Mouse (Mus musculus): ENCODE measurements around the gene Coq7. TPM values are rescaled to one million over a fixed set of nuclear protein-coding genes. Genes with fewer than 3 reads are reported as not detected.

The Coq7 gene
- polyA plus RNA-seq, 1 experiment: 29.0 TPM

DNA sequence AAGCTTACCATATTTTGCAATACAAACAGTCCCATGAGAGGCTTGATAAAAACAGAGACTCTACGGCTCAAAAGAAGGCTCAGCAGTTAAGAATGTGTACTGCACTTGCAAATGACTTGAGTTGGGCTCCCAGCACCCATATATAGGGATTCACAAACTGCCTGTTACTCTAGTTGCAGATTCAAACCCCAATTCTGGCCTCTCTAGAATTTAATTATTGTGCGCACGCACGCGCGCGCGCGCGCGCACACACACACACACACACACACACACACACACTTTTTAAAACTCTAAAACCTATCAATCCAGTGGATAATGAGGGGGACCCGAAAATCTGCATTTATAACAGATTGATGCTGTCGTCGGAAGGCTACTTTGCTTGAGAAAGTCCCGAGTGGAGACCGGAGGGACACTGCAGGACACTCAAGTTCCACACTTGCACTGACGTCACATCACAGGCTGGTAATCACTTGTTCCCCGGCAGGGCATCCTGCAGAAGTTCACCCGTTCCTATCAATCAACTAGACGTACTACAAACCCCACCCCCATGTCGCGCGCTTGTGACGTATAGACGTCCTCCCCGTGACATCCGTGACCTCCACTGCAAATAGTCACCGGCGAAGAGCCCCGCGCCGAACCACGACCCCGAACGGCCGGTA is 508 bp downstream of the Coq7 start:
- Histone ChIP-seq H3K4me3 (ENCODE audit: low read depth, low read length) (peak overlapping the region; percentile 95), H3K27ac (ENCODE audit: insufficient read depth, low read length) (peak overlapping the region; percentile 58), H3K36me3 (ENCODE audit: control insufficient read depth, insufficient read depth, low read length, poor library complexity, severe bottlenecking) (no peaks in the 10 kb centered on the region), H3K27me3 (ENCODE audit: control insufficient read depth, insufficient read depth, low read length, poor library complexity, severe bottlenecking) (no peaks in the 10 kb centered on the region), H3K4me1 (ENCODE audit: control insufficient read depth, insufficient read depth, low read length) (no peaks in the 10 kb centered on the region), H3K9me3 (replicated peaks; ENCODE audit: control insufficient read depth, insufficient read depth, low read length, poor library complexity, severe bottlenecking) (no peaks in the 10 kb centered on the region), H3K9ac (ENCODE audit: low read depth, poor library complexity, severe bottlenecking) (peak overlapping the region; percentile 51)
- TF ChIP-seq EP300 (IDR thresholded peaks at IDR 0.05; ENCODE audit: insufficient read depth, low read depth, low read length) (no peak), POLR2A (IDR thresholded peaks at IDR 0.05; ENCODE audit: insufficient read depth, low read length) (peak; percentile 18)

DNA sequence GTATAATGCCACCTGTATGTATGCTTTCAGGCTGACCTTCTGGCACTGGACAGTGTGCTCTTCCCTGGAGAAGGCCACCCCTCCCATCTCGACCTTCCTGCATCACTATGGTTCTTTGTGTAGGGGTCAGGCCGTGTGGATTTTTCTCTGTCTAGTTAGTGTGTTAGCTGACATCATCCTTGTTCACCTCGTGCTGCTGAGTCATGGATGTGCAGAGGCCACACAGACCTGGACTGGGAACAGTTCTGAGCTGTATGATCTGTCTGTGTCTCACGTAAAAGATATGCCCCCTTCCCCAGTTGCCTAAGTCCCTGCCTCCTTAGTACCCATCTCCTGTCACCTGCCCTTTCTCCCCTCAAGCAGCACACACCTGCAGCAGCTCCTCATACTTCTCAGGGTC is 6.2 kb downstream of the Coq7 start:
- Histone ChIP-seq H3K27me3 (ENCODE audit: control insufficient read depth, insufficient read depth, low read length, poor library complexity, severe bottlenecking) (no peaks in the 10 kb centered on the region), H3K36me3 (ENCODE audit: control insufficient read depth, insufficient read depth, low read length, poor library complexity, severe bottlenecking) (no peaks in the 10 kb centered on the region)

DNA sequence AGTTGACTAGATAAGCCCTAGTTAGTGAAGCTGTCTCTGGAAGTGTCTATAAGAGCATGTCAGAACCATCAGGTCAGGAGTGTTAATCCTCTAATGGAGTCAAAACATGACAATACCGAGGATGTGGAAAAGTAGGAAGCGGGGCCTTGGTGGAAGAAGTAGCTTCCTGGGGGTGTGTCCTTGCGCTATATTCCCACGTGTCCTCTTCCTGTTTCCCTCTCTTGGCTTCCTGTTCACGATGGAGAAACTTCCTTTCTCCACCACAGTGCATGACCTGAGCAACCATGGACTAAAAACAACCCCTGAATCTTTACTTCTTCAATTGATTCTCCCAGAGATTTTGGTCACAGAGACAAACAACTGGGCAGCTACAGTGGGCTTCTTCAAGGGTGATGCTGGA is 11.1 kb downstream of the Coq7 start:
- H3K27ac ChIP-seq (ENCODE audit: insufficient read depth, low read length): no peak overlapping the region
- H3K9ac ChIP-seq (ENCODE audit: low read depth, poor library complexity, severe bottlenecking): no peak overlapping the region
- TF ChIP-seq CTCF (IDR thresholded peaks at IDR 0.05; ENCODE audit: low read depth, low read length) (no peak), EP300 (IDR thresholded peaks at IDR 0.05; ENCODE audit: insufficient read depth, low read depth, low read length) (no peak), POLR2A (IDR thresholded peaks at IDR 0.05; ENCODE audit: insufficient read depth, low read length) (no peak)
- H3K36me3 ChIP-seq (ENCODE audit: control insufficient read depth, insufficient read depth, low read length, poor library complexity, severe bottlenecking): no peaks in the 10 kb centered on the region
- no peaks in the 10 kb centered on the region for H3K4me1 ChIP-seq (ENCODE audit: control insufficient read depth, insufficient read depth, low read length)
- H3K9me3 ChIP-seq (replicated peaks; ENCODE audit: control insufficient read depth, insufficient read depth, low read length, poor library complexity, severe bottlenecking): no peaks in the 10 kb centered on the region
- no peak overlapping the region for H3K4me3 ChIP-seq (ENCODE audit: low read depth, low read length)
- H3K27me3 ChIP-seq (ENCODE audit: control insufficient read depth, insufficient read depth, low read length, poor library complexity, severe bottlenecking): no peaks in the 10 kb centered on the region

More for the DNA sequence above, 6.2 kb downstream of the Coq7 start:
- Histone ChIP-seq H3K9ac (ENCODE audit: low read depth, poor library complexity, severe bottlenecking) (no peak overlapping the region), H3K4me1 (ENCODE audit: control insufficient read depth, insufficient read depth, low read length) (no peaks in the 10 kb centered on the region), H3K27ac (ENCODE audit: insufficient read depth, low read length) (no peak overlapping the region), H3K9me3 (replicated peaks; ENCODE audit: control insufficient read depth, insufficient read depth, low read length, poor library complexity, severe bottlenecking) (no peaks in the 10 kb centered on the region), H3K4me3 (ENCODE audit: low read depth, low read length) (no peak overlapping the region)
- TF ChIP-seq CTCF (IDR thresholded peaks at IDR 0.05; ENCODE audit: low read depth, low read length): no peak
- no peak for TF ChIP-seq EP300 (IDR thresholded peaks at IDR 0.05; ENCODE audit: insufficient read depth, low read depth, low read length)
- no peak for TF ChIP-seq POLR2A (IDR thresholded peaks at IDR 0.05; ENCODE audit: insufficient read depth, low read length)

DNA sequence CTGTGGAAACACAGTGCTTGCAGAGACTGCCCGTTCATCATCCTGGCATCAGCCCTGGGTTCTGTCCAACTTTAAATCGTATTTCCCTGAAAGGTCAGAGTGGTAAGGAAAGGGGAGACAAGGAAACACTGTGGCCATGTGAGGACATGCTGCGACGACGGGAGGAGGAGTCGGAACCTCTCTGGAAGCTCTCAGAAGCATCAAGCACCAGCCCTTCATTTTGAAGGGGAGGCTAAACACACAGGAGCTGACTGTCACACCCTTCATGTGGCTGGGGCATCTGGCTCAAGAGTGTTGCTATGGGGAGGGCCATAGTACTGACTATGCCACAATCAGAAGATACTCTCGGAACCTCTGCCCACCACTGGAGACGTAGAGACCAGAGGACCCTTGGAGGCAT is 13.5 kb downstream of the Coq7 start:
- no peaks in the 10 kb centered on the region for H3K9me3 ChIP-seq (replicated peaks; ENCODE audit: control insufficient read depth, insufficient read depth, low read length, poor library complexity, severe bottlenecking)
- TF ChIP-seq CTCF (IDR thresholded peaks at IDR 0.05; ENCODE audit: low read depth, low read length) (no peak), EP300 (IDR thresholded peaks at IDR 0.05; ENCODE audit: insufficient read depth, low read depth, low read length) (no peak), POLR2A (IDR thresholded peaks at IDR 0.05; ENCODE audit: insufficient read depth, low read length) (no peak)
- H3K36me3 ChIP-seq (ENCODE audit: control insufficient read depth, insufficient read depth, low read length, poor library complexity, severe bottlenecking): no peaks in the 10 kb centered on the region
- no peak overlapping the region for H3K9ac ChIP-seq (ENCODE audit: low read depth, poor library complexity, severe bottlenecking)
- H3K27me3 ChIP-seq (ENCODE audit: control insufficient read depth, insufficient read depth, low read length, poor library complexity, severe bottlenecking): no peaks in the 10 kb centered on the region
- no peak overlapping the region for H3K4me3 ChIP-seq (ENCODE audit: low read depth, low read length)
- no peak overlapping the region for H3K27ac ChIP-seq (ENCODE audit: insufficient read depth, low read length)
- no peaks in the 10 kb centered on the region for H3K4me1 ChIP-seq (ENCODE audit: control insufficient read depth, insufficient read depth, low read length)

DNA sequence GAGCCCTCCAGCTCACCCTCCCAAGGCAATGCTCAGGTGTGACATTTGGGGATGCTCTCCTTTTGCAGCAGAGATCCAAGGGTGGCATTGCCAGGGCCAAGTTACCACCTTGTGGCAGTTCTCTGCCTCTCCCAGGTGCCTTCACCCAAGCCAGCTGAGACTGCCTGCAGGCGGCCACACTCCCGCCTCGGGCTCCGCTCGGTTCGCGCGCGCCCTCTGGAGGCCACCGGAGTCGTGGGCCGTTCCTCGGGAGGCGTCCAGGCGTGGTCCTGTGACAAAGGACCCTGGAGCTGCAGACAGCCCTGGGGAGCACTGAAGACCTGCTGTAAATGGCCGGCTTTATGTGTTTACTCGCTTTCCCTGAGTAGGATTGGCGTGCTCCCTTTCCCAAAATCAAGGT is 14.5 kb downstream of the Coq7 start:
- no peaks in the 10 kb centered on the region for H3K27me3 ChIP-seq (ENCODE audit: control insufficient read depth, insufficient read depth, low read length, poor library complexity, severe bottlenecking)
- no peak overlapping the region for H3K4me3 ChIP-seq (ENCODE audit: low read depth, low read length)
- no peaks in the 10 kb centered on the region for H3K4me1 ChIP-seq (ENCODE audit: control insufficient read depth, insufficient read depth, low read length)
- H3K27ac ChIP-seq (ENCODE audit: insufficient read depth, low read length): no peak overlapping the region
- H3K9ac ChIP-seq (ENCODE audit: low read depth, poor library complexity, severe bottlenecking): no peak overlapping the region
- no peaks in the 10 kb centered on the region for H3K36me3 ChIP-seq (ENCODE audit: control insufficient read depth, insufficient read depth, low read length, poor library complexity, severe bottlenecking)
- TF ChIP-seq CTCF (IDR thresholded peaks at IDR 0.05; ENCODE audit: low read depth, low read length): peak; percentile 78
- TF ChIP-seq POLR2A (IDR thresholded peaks at IDR 0.05; ENCODE audit: insufficient read depth, low read length): no peak
- H3K9me3 ChIP-seq (replicated peaks; ENCODE audit: control insufficient read depth, insufficient read depth, low read length, poor library complexity, severe bottlenecking): no peaks in the 10 kb centered on the region

DNA sequence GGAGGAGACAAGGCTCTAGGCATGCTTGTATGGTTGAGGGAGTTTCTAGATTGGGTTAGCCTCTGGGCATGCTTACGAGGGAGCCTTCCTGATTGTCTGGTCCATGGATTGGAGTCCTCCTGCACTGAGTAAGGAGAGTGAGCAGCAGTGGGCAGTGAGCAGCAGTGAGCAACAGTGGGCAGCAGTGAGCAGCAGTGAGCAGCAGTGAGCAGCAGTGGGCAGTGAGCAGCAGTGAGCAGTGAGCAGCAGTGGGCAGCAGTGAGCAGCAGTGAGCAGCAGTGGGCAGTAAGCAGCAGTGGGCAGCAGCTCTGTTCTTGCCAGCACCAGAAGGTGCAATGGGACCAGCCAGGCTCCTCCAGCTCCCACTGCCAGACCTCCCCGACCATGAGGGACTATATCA is 15.3 kb downstream of the Coq7 start:
- Histone ChIP-seq H3K9ac (ENCODE audit: low read depth, poor library complexity, severe bottlenecking) (no peak overlapping the region), H3K27ac (ENCODE audit: insufficient read depth, low read length) (no peak overlapping the region), H3K9me3 (replicated peaks; ENCODE audit: control insufficient read depth, insufficient read depth, low read length, poor library complexity, severe bottlenecking) (no peaks in the 10 kb centered on the region), H3K36me3 (ENCODE audit: control insufficient read depth, insufficient read depth, low read length, poor library complexity, severe bottlenecking) (no peaks in the 10 kb centered on the region), H3K27me3 (ENCODE audit: control insufficient read depth, insufficient read depth, low read length, poor library complexity, severe bottlenecking) (no peaks in the 10 kb centered on the region), H3K4me1 (ENCODE audit: control insufficient read depth, insufficient read depth, low read length) (no peaks in the 10 kb centered on the region), H3K4me3 (ENCODE audit: low read depth, low read length) (no peak overlapping the region)
- TF ChIP-seq CTCF (IDR thresholded peaks at IDR 0.05; ENCODE audit: low read depth, low read length) (peak; percentile 42), EP300 (IDR thresholded peaks at IDR 0.05; ENCODE audit: insufficient read depth, low read depth, low read length) (no peak)
